Mouse (Mus musculus) heart, embryonic 12.5 days (tissue): ENCODE results near the gene Hivep3. TPM values are rescaled to one million over a fixed set of nuclear protein-coding genes. Genes with fewer than 3 reads are reported as not detected.

Source experiments
- ATAC-seq: fragments of 200-750 bp; cut with Nextera tagmentation; 2 replicates; pipeline ENCODE4 v1.8.0; 2017; ENCODE audit warnings: moderate TSS enrichment, moderate library complexity; ENCODE audit not compliant: insufficient number of reproducible peaks, low FRiP score
- H3K27ac ChIP-seq: fragments of 300-500 bp; sonication (generic); 2 replicates; pipeline ENCODE4 v1.5.1; 2016; ENCODE audit warnings: mild to moderate bottlenecking, moderate library complexity; ENCODE audit not compliant: poor library complexity, severe bottlenecking
- H3K27me3 ChIP-seq: fragments of 300-500 bp; sonication (generic); replicated peaks from 2 replicates; pipeline ENCODE4 v1.6.1; 2016; ENCODE audit warnings: mild to moderate bottlenecking, moderate library complexity
- H3K36me3 ChIP-seq: fragments of 300-500 bp; sonication (generic); 2 replicates; pipeline ENCODE4 v1.6.1; 2016; ENCODE audit warnings: mild to moderate bottlenecking, moderate library complexity
- H3K4me1 ChIP-seq: fragments of 300-500 bp; sonication (generic); replicated peaks from 2 replicates; pipeline ENCODE4 v1.6.1; 2016; ENCODE audit warnings: mild to moderate bottlenecking
- H3K4me2 ChIP-seq: fragments of 300-500 bp; sonication (generic); 2 replicates; pipeline ENCODE4 v1.6.1; 2016; ENCODE audit warnings: mild to moderate bottlenecking, moderate library complexity
- H3K4me3 ChIP-seq: fragments of 300-500 bp; sonication (generic); 2 replicates; pipeline ENCODE4 v1.5.1; 2016; ENCODE audit warnings: mild to moderate bottlenecking
- H3K9ac ChIP-seq: fragments of 300-500 bp; sonication (generic); 2 replicates; pipeline ENCODE4 v1.6.1; 2016; ENCODE audit warnings: mild to moderate bottlenecking, moderate library complexity
- H3K9me3 ChIP-seq: fragments of 300-500 bp; sonication (generic); replicated peaks from 2 replicates; pipeline ENCODE4 v1.6.1; 2016; ENCODE audit warnings: mild to moderate bottlenecking, moderate library complexity
- WGBS: fragments of 180-500 bp; shearing (Covaris S2); methylation state at CpG from one replicate; pipeline ENCODE4 v1.1.7; 2016; 5-methylcytosine and 5-hydroxymethylcytosine counted together
- polyA plus RNA-seq: library from polyadenylated mRNA; unstranded; fragments of >200 nt; fragmentation: Nextera tagmentation; extraction: Ambion mirVana; gene quantifications from 2 replicates; pipeline ENCODE4 v1.2.1, GENCODE M21; 2016

Hivep3 gene
- polyA plus RNA-seq, 1 experiment from 2014 or later: 6.1 TPM

DNA sequence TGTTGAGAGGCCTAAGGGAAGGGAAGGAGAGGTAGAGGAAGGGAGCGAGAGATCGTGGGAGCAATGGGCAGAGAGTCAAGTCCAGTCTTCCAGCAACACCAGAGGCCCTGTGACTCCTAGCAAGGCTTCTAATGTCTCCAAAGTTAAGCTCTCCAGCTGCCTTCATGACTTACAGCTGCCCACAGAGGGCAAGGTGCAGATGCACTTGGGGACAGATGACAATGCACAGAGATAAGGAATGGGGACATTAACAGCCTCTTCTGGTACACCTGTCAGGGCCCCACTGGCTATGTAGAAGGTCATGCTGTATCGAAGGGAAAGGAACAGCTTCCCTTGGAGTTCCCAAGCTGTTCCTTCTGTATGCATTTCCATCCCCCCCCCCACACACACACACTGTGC, 336.0 kb downstream of the Hivep3 start:
- Histone ChIP-seq H3K36me3 (no peaks in the 10 kb centered on the region), H3K9me3 (no peaks in the 10 kb centered on the region), H3K27me3 (peaks cover 11% of the 10 kb centered on the region; the same call in 1 of the 2 replicates), H3K27ac (peak overlapping the region; percentile 61; the same call in 1 of the 2 replicates), H3K4me2 (0 out of 2 replicates have a peak overlapping the region, but pooled peaks have one; percentile 5), H3K4me1 (peaks cover 25% of the 10 kb centered on the region), H3K9ac (no peak overlapping the region), H3K4me3 (no peak overlapping the region)
- WGBS: 58% methylated on average over 3 of the region's 3 CpGs
- ATAC-seq: no peak

- 66% methylated on average over 3 of the region's 3 CpGs for WGBS
Measured at GRCm38 (mm10) chr4:120071411-120071810, 337.8 kb downstream of the Hivep3 start.

GRCm38 (mm10) chr4:120071842-120072507, 338.4 kb downstream of the Hivep3 start:
- H3K27me3 ChIP-seq: peaks cover 11% of the 10 kb centered on the region; the same call in 1 of the 2 replicates
- H3K4me2 ChIP-seq: no peak overlapping the region
- H3K9ac ChIP-seq: no peak overlapping the region
- 71% methylated on average over 15 of the region's 15 CpGs for WGBS
- no peak overlapping the region for H3K4me3 ChIP-seq
- ATAC-seq: no peak
- H3K9me3 ChIP-seq: no peaks in the 10 kb centered on the region
- H3K27ac ChIP-seq: no peak overlapping the region
- peaks cover 24% of the 10 kb centered on the region for H3K4me1 ChIP-seq
- H3K36me3 ChIP-seq: no peaks in the 10 kb centered on the region

More at GRCm38 (mm10) chr4:120071411-120071810, 337.8 kb downstream of the Hivep3 start:
- peaks cover 24% of the 10 kb centered on the region for H3K4me1 ChIP-seq
- no peak overlapping the region for H3K4me2 ChIP-seq
- H3K4me3 ChIP-seq: no peak overlapping the region
- no peaks in the 10 kb centered on the region for H3K9me3 ChIP-seq
- ATAC-seq: no peak
- no peaks in the 10 kb centered on the region for H3K36me3 ChIP-seq
- H3K9ac ChIP-seq: no peak overlapping the region
- H3K27me3 ChIP-seq: peaks cover 11% of the 10 kb centered on the region; the same call in 1 of the 2 replicates
- H3K27ac ChIP-seq: no peak overlapping the region

DNA sequence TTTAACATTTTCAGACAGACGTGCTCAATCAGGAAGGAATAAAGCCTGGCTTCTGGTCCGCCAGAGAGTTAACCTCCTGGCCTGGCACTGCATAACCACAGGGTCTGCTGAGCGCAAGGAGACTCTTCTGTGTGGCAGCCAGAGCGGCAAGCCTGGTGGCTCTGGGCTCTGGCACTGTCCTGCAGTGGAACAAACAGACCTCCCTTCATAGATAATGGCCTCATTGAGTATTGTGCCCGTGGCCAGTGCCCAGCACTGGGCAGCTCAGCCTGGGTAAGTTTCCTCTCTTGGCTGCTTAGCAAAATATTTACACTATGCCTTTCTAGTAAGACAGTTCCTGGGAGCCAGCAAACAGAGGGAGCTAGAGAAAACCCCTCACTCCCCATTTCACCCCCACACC, 340.5 kb downstream of the Hivep3 start:
- H3K27ac ChIP-seq: no peak overlapping the region
- WGBS: 67% methylated on average over 5 of the region's 5 CpGs
- no peak overlapping the region for H3K4me2 ChIP-seq
- no peak overlapping the region for H3K4me3 ChIP-seq
- no peak overlapping the region for H3K9ac ChIP-seq
- ATAC-seq: no peak
- H3K27me3 ChIP-seq: peaks cover 11% of the 10 kb centered on the region; the same call in 1 of the 2 replicates
- no peaks in the 10 kb centered on the region for H3K36me3 ChIP-seq
- H3K4me1 ChIP-seq: peaks cover 18% of the 10 kb centered on the region
- H3K9me3 ChIP-seq: no peaks in the 10 kb centered on the region

- H3K9me3 ChIP-seq: no peaks in the 10 kb centered on the region
- WGBS: 78% methylated on average over 8 of the region's 8 CpGs
- no peak overlapping the region for H3K9ac ChIP-seq
- H3K4me1 ChIP-seq: peaks cover 6% of the 10 kb centered on the region
- no peak overlapping the region for H3K27ac ChIP-seq
- no peak overlapping the region for H3K4me2 ChIP-seq
- peaks cover 6% of the 10 kb centered on the region; the same call in 1 of the 2 replicates for H3K27me3 ChIP-seq
- H3K36me3 ChIP-seq: no peaks in the 10 kb centered on the region
- ATAC-seq: no peak
- no peak overlapping the region for H3K4me3 ChIP-seq
Measured at GRCm38 (mm10) chr4:120077322-120077721, 343.7 kb downstream of the Hivep3 start.

DNA sequence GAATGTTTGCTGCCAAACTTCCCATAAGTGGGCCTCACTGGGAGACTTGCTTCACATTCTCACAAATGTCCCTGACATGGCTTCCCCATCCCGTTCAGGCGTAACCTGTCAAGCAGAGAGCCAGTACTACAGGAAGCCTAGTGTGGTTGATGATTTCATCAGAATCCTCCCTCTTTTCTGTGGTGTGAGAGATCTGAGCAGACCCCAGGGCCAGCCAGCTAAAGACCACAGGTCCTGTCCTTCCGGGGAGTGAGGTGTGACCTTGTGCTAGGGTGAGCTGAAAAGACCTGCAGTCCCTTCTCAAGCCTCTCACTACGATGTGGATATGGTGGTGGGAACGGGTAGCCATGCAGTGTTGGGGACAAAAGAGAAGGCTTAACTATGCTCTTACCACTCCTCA, 348.9 kb downstream of the Hivep3 start:
- H3K9me3 ChIP-seq: no peaks in the 10 kb centered on the region
- no peak overlapping the region for H3K4me3 ChIP-seq
- no peak overlapping the region for H3K4me2 ChIP-seq
- 71% methylated on average over 5 of the region's 5 CpGs for WGBS
- no peaks in the 10 kb centered on the region for H3K36me3 ChIP-seq
- H3K27me3 ChIP-seq: no peaks in the 10 kb centered on the region
- no peak overlapping the region for H3K9ac ChIP-seq
- no peak overlapping the region for H3K27ac ChIP-seq
- ATAC-seq: no peak
- H3K4me1 ChIP-seq: no peaks in the 10 kb centered on the region

GRCm38 (mm10) chr4:120083700-120084099, 350.1 kb downstream of the Hivep3 start:
- Histone ChIP-seq H3K9me3 (no peaks in the 10 kb centered on the region), H3K4me2 (no peak overlapping the region), H3K36me3 (no peaks in the 10 kb centered on the region), H3K4me1 (no peaks in the 10 kb centered on the region), H3K27me3 (no peaks in the 10 kb centered on the region), H3K9ac (no peak overlapping the region), H3K4me3 (no peak overlapping the region), H3K27ac (no peak overlapping the region)
- 69% methylated on average over 3 of the region's 3 CpGs for WGBS
- ATAC-seq: no peak

DNA sequence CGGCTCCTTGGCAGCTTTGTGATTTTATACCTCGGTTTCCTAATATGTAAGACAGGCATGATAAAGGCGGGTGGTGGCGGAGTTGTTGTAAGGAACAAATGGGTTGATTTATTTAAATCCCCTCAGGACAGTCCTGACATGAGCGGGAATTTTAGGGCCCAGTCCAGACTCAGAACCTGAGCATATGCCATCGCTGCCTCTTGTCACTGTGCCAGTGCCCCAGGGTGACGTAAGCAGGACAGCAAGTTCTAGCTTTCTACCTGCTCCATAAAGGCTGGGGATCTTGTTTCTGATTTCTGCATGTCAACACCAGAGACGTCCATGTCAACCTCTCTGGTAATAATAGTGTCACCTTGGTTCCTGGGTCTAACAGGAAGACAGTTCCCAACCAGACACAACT, 356.0 kb downstream of the Hivep3 start:
- Histone ChIP-seq H3K27me3 (0 out of 2 replicates have a peak, but pooled peaks cover under 1% of the 10 kb centered on the region), H3K4me1 (peaks cover 6% of the 10 kb centered on the region), H3K4me2 (no peak overlapping the region), H3K4me3 (no peak overlapping the region), H3K9me3 (no peaks in the 10 kb centered on the region), H3K36me3 (no peaks in the 10 kb centered on the region), H3K27ac (no peak overlapping the region), H3K9ac (no peak overlapping the region)
- 81% methylated on average over 8 of the region's 8 CpGs for WGBS
- ATAC-seq: no peak

DNA sequence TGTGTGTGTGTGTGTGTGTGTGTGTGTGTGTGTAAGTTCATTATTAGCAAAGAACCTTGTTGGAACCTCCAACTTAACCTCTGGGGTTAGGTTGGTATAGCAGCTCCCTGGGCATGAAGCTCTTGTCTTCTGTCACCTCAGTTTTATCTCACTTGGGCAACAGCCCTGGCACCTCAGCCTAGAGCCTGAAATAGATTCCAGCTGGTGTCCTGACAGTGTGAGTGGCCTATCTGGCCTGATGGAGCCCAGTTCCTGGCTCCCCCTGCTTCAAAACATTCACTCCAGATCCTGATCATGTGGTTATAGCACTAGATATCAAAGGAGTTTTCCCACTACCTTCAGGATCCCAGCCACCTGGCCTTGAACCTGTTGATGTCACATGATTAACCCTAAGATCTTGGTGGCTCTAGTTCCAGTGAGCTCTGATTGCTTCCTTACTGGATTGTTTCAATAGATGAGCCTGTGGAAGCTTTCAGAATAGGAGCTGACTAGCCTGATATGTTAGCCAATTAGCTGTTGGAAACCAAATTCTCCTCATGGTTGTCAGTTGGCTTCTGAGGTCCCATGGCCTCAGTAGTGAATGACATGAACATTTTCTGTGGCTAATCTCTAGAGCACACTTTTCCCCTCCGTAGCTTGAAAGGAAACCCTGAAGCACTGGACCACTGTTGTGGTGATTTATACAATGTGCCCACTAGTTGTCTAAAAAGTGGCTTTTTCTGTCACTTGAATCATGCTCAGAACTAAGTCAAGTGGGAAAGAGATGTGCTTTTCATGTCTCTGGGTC, 358.6 kb downstream of the Hivep3 start:
- Histone ChIP-seq H3K4me2 (no peak overlapping the region), H3K4me1 (peaks cover 6% of the 10 kb centered on the region), H3K27me3 (0 out of 2 replicates have a peak, but pooled peaks cover 16% of the 10 kb centered on the region), H3K9me3 (no peaks in the 10 kb centered on the region), H3K4me3 (no peak overlapping the region), H3K27ac (no peak overlapping the region), H3K9ac (no peak overlapping the region), H3K36me3 (no peaks in the 10 kb centered on the region)
- WGBS: 59% methylated on average over 1 of the region's 1 CpGs
- no peak for ATAC-seq

- H3K4me1 ChIP-seq: no peaks in the 10 kb centered on the region; the same call in 1 of the 2 replicates
- H3K36me3 ChIP-seq: peaks cover 3% of the 10 kb centered on the region; the same call in 1 of the 2 replicates
- no peak overlapping the region for H3K27ac ChIP-seq
- WGBS: 81% methylated on average over 19 of the region's 19 CpGs
- H3K9me3 ChIP-seq: peaks cover 14% of the 10 kb centered on the region
- no peak overlapping the region for H3K4me3 ChIP-seq
- no peak for ATAC-seq
- H3K9ac ChIP-seq: no peak overlapping the region
- H3K27me3 ChIP-seq: 0 out of 2 replicates have a peak, but pooled peaks cover 16% of the 10 kb centered on the region
- no peak overlapping the region for H3K4me2 ChIP-seq
Measured at GRCm38 (mm10) chr4:120096935-120097334, 363.4 kb downstream of the Hivep3 start.

DNA sequence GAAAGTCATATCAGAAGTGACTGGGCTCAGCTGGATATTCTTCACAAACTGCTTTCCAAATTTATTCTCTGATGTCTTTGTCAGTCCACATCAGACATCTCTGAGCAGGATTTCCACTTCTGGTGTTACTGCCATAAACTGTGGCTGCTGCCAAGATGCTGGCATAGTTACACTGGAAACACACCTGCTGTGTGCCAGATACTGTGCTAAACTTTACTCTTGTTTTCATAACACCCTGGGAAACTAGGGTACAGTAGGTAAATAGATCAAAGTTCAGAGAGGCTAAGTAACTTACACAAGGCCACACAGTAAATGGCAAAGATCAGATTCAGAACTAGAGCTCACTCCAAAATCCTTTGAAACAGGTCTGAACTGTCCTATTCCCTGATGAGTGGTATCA, 367.6 kb downstream of the Hivep3 start:
- Histone ChIP-seq H3K4me2 (no peak overlapping the region), H3K4me1 (no peaks in the 10 kb centered on the region), H3K27me3 (0 out of 2 replicates have a peak, but pooled peaks cover under 1% of the 10 kb centered on the region), H3K4me3 (no peak overlapping the region), H3K27ac (no peak overlapping the region), H3K9ac (no peak overlapping the region), H3K36me3 (peaks cover 3% of the 10 kb centered on the region; the same call in 1 of the 2 replicates), H3K9me3 (peaks cover 14% of the 10 kb centered on the region)
- ATAC-seq: no peak
